Mouse (Mus musculus) adrenal gland, postnatal 14 days (tissue): ENCODE data around the gene Adamts20. TPM values are rescaled to one million over a fixed set of nuclear protein-coding genes. Genes with fewer than 3 reads are reported as not detected.

Experiments
- DNase-seq: peaks from one replicate; pipeline ENCODE4 v3.0.0; 2021; ENCODE audit warnings: mixed read lengths
- total RNA-seq: library from RNA; stranded (reverse); gene quantifications from 2 replicates; pipeline ENCODE4 v1.2.3, GENCODE M21; 2021

Gene Adamts20
- total RNA-seq, 1 experiment from 2014 or later = 3.3 TPM

- DNase-seq = peak; percentile 18
These were observed 212.1 kb downstream of the Adamts20 start for GRCm38 (mm10) chr15:94252962-94253712.

- no peak for DNase-seq
These were observed 215.5 kb downstream of the Adamts20 start for GRCm38 (mm10) chr15:94249766-94250165.

- peak; percentile 11 for DNase-seq
These were observed 216.8 kb downstream of the Adamts20 start for GRCm38 (mm10) chr15:94248386-94248785.

DNA sequence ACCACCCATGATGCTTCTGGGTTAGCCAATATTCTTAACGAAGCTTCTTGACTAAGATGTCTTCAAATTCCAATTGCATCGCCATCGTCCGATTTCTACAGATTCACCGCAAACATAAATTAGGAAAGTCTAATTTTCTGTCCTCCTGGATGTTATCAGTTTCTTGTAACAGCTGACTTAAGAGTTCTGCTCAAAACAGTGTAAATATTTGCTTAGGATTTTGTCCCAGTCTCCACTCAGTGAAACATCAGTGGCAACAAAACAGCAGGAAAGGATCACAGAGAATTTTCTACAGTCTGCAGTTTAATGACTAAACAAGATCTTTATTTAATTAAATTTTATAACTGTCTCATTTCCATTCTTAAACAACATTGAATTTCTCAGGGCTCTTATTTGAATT is 218.5 kb downstream of the Adamts20 start:
- no peak for DNase-seq

DNA sequence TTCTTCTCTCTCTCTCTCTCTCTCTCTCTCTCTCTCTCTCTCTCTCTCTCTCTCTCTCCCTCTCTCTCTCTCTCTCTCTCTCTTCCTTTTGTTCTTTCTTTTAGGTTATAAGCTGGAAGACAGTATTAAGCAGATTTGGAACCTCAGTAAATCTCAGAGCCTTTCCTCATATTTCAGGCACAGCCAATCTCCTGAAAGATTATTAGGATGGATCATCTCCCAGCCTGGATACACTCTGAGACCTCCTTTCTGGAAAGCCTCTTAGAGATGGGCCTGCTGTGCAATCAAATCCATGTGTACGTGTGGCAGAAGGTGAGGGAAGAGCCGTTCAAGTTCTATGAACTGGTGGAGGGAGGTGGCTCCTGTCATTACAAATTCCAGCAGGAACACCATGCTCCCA is 220.9 kb downstream of the Adamts20 start:
- DNase-seq = no peak

DNA sequence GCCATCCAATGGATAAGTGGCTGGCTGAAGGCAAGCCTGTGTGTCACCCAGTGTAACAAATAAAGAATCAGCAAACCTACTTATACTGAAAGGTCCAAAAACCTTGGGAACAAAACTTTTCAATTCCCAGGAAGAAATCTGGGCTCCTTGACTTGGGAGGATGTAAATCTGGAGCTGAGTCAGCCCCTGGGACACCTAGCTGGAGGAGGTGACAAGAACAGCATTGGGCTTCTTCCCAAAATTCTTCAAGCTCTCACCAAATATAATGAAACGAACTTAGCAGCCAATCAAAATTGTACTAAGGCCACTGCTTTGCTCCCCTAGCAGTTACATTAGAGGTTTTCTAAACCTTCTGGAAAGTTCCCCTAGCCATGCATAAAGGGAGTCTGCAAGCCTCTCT is 223.1 kb downstream of the Adamts20 start:
- DNase-seq = no peak

GRCm38 (mm10) chr15:94239637-94240036 is 225.6 kb downstream of the Adamts20 start:
- DNase-seq = peak; percentile 35

- no peak for DNase-seq
These were observed 226.1 kb downstream of the Adamts20 start for GRCm38 (mm10) chr15:94239127-94239526.

DNA sequence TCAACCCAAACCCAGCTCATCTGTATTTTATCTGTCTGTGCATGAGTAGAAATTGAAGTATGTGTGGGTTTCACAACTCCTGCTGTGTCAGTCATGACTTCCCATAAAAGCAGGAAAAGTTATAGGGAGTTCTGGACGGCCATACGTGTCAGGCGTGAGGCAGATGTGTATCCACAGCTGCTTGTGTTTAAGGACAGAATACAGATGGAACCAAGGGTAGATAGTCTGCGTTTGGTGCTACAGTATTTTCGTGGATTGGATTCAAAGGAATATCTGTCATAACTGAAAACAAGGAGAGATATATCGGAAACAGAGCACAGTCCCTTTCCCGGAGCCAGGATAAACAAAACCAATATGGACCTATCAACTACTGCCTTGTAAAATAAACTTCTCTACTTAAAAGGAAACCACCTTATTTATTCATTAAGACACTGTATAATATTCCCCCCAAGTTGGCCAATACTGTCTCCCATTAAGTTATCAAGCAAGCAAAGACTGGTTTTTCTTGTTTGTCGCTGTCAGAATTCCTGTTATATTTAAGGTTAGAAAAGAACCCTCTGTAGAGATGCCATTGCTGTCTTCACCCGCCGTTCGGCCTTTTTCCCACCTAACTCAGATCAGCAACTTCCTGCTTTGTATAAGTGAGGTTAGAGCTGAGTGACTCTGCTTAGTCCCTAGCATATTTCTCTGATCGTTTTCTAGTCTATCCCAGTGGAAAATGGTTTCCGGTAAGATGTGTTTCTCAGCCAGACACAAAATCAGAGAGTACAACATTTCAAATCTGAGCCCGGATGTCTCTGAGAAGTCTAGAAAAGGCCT is 227.0 kb downstream of the Adamts20 start:
- no peak for DNase-seq

- no peak for DNase-seq
These were observed 228.5 kb downstream of the Adamts20 start for GRCm38 (mm10) chr15:94236726-94237125.

DNA sequence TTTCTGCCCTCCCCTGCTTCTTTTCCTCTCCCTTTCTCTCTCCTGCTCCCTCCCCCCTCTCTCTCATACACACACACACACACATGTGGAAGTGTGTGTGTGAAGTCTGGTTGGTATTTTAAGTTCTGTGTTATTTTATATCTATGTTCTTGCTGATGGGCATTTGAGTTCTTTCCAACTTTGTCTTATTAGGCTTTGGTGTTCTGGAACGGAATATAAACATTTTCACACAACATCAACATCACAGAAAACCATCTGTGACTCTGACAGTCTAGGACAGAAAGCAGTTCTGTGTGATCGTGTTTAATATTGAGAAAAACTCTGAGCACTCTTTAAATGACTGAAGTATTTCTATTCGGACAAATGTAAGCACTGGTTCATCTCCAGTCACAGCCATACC is 229.1 kb downstream of the Adamts20 start:
- no peak for DNase-seq

DNA sequence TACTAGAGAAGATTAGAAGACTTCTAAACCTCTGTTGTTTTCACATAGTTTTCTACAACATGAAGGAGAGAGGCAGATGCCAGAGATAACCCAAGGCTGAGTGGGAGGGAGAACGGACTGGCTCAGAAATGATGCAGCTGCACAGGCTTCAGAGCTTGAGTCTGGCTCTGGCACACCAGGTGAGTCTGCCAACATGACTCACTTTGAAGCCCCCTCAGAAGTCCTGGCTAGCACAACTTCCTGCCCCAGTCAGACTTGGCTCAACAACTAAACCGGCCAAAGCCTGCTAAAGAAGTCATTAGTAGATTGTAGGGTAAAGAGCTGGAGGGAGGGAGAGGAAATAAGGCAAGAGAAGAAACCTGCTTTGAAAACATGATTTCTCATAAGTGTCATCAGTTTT is 230.0 kb downstream of the Adamts20 start:
- no peak for DNase-seq

GRCm38 (mm10) chr15:94231246-94231645 is 234.0 kb downstream of the Adamts20 start:
- DNase-seq = no peak

DNA sequence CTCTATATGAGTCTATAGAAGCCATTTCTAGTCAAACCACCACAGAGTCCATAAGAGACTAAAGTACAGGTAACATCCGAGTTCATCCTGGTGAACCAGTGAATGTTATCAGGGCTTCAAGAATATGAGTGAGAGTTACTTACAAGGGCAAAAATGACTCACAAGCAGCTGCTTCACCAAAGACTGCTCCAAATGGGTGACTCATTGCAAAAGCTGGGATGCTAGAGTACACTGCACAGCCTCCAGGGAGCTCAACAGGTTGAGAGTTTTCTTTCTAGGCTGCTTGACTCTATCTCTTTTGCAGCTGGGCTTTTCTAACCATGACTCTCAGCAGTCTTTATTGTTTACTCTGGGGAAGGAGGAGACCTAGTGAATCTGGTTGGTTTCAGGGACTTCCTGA is 237.8 kb downstream of the Adamts20 start:
- no peak for DNase-seq

GRCm38 (mm10) chr15:94223101-94223500 is 242.1 kb downstream of the Adamts20 start:
- peak; percentile 14 for DNase-seq

GRCm38 (mm10) chr15:94220686-94221085 is 244.5 kb downstream of the Adamts20 start:
- no peak for DNase-seq

Other genes with a start within 250 kb of the Adamts20 start
- gene Pus7l, start 78.1 kb upstream of the Adamts20 start, total RNA-seq = 5.2 and 6.3 TPM in 2 replicates
- gene Irak4, start 78.2 kb upstream of the Adamts20 start, total RNA-seq = 15.7 and 17.5 TPM in 2 replicates
- gene Twf1, start 124.5 kb upstream of the Adamts20 start, total RNA-seq = 66.8 and 69.1 TPM in 2 replicates
- gene Tmem117, start 163.8 kb upstream of the Adamts20 start, total RNA-seq = 4.8 and 5.2 TPM in 2 replicates